Mouse (Mus musculus) retina, postnatal 7 days (tissue): ENCODE measurements at regions not wholly inside any gene's neighbourhood (a gene's known extent, or its start where the extent isn't known, plus 50 kb on each side); places are given as distances from the start of the nearest gene placed in this dataset.

Experiments
- DNase-seq: peaks from one replicate; pipeline ENCODE4 v3.0.0-alpha.2; 2012; ENCODE audit warnings: low read depth, low spot score

GRCm38 (mm10) chr16:29706996-29707395 lies 127.9 kb downstream of the Opa1 start:
- no peak for DNase-seq

GRCm38 (mm10) chr16:29707656-29708055 lies 128.5 kb downstream of the Opa1 start:
- DNase-seq: no peak

GRCm38 (mm10) chr16:29709072-29709471 lies 129.9 kb downstream of the Opa1 start:
- DNase-seq: no peak

GRCm38 (mm10) chr16:29711386-29711785 lies 132.3 kb downstream of the Opa1 start:
- no peak for DNase-seq

GRCm38 (mm10) chr16:29711912-29712681 lies 133.0 kb downstream of the Opa1 start:
- no peak for DNase-seq

GRCm38 (mm10) chr16:29714612-29715127 lies 135.5 kb downstream of the Opa1 start:
- DNase-seq: no peak

- no peak for DNase-seq
Observed at GRCm38 (mm10) chr16:29718965-29719364, 139.8 kb downstream of the Opa1 start.

- no peak for DNase-seq
Observed at GRCm38 (mm10) chr16:29719571-29720451, 140.7 kb downstream of the Opa1 start.

- DNase-seq: no peak
Observed at GRCm38 (mm10) chr16:29725153-29725552, 146.0 kb downstream of the Opa1 start.

- no peak for DNase-seq
Observed at GRCm38 (mm10) chr16:29725563-29725962, 146.4 kb downstream of the Opa1 start.

GRCm38 (mm10) chr16:29727397-29727796 lies 148.3 kb downstream of the Opa1 start:
- DNase-seq: no peak

- DNase-seq: peak; percentile 63
Observed at GRCm38 (mm10) chr16:29728769-29729481, 149.8 kb downstream of the Opa1 start.

GRCm38 (mm10) chr16:29730010-29730409 lies 150.9 kb downstream of the Opa1 start:
- DNase-seq: no peak

GRCm38 (mm10) chr16:29732889-29733288 lies 153.8 kb downstream of the Opa1 start:
- no peak for DNase-seq

- no peak for DNase-seq
Observed at GRCm38 (mm10) chr16:29733847-29734246, 154.7 kb downstream of the Opa1 start.

GRCm38 (mm10) chr16:29734324-29734723 lies 155.2 kb downstream of the Opa1 start:
- DNase-seq: peak; percentile 40

GRCm38 (mm10) chr16:29734738-29735250 lies 155.7 kb downstream of the Opa1 start:
- DNase-seq: no peak

- DNase-seq: no peak
Observed at GRCm38 (mm10) chr16:29735371-29736008, 156.4 kb downstream of the Opa1 start.

GRCm38 (mm10) chr16:29736211-29736610 lies 157.1 kb downstream of the Opa1 start:
- DNase-seq: no peak

- no peak for DNase-seq
Observed at GRCm38 (mm10) chr16:29738075-29738474, 158.9 kb downstream of the Opa1 start.
